Mouse (Mus musculus) retina, postnatal 1 day (tissue): ENCODE measurements around the gene Slc45a1.

Experiments used
- DNase-seq: peaks from one replicate; pipeline ENCODE4 v3.0.0-alpha.2; 2012

Gene Slc45a1

GRCm38 (mm10) chr4:150651390-150652277 is at the start of gene Slc45a1:
TSS of gene Slc45a1 (minus strand) at chr4:150652174.
- DNase-seq = peak; percentile 60

GRCm38 (mm10) chr4:150700849-150701248 is 48.9 kb upstream of the Slc45a1 start:
- DNase-seq = no peak

- no peak for DNase-seq
Observed at GRCm38 (mm10) chr4:150694434-150695108, 42.6 kb upstream of the Slc45a1 start.

GRCm38 (mm10) chr4:150692861-150693403 is 41.0 kb upstream of the Slc45a1 start:
- no peak for DNase-seq

GRCm38 (mm10) chr4:150690759-150691158 is 38.8 kb upstream of the Slc45a1 start:
- DNase-seq = peak; percentile 39

GRCm38 (mm10) chr4:150689553-150689952 is 37.6 kb upstream of the Slc45a1 start:
- no peak for DNase-seq

- no peak for DNase-seq
Observed at GRCm38 (mm10) chr4:150687126-150687753, 35.3 kb upstream of the Slc45a1 start.

GRCm38 (mm10) chr4:150686538-150686937 is 34.6 kb upstream of the Slc45a1 start:
- peak; percentile 40 for DNase-seq

GRCm38 (mm10) chr4:150685778-150686493 is 34.0 kb upstream of the Slc45a1 start:
- DNase-seq = no peak

GRCm38 (mm10) chr4:150685043-150685777 is 33.2 kb upstream of the Slc45a1 start:
- DNase-seq = no peak

GRCm38 (mm10) chr4:150680373-150680772 is 28.4 kb upstream of the Slc45a1 start:
- no peak for DNase-seq

- no peak for DNase-seq
Observed at GRCm38 (mm10) chr4:150678789-150679188, 26.8 kb upstream of the Slc45a1 start.

- DNase-seq = no peak
Observed at GRCm38 (mm10) chr4:150677846-150678224, 25.9 kb upstream of the Slc45a1 start.

GRCm38 (mm10) chr4:150677126-150677845 is 25.3 kb upstream of the Slc45a1 start:
- DNase-seq = peak; percentile 57

- no peak for DNase-seq
Observed at GRCm38 (mm10) chr4:150676029-150676428, 24.1 kb upstream of the Slc45a1 start.

GRCm38 (mm10) chr4:150675274-150675673 is 23.3 kb upstream of the Slc45a1 start:
- DNase-seq = no peak

GRCm38 (mm10) chr4:150665806-150666205 is 13.8 kb upstream of the Slc45a1 start:
- DNase-seq = no peak

GRCm38 (mm10) chr4:150664726-150665125 is 12.8 kb upstream of the Slc45a1 start:
- DNase-seq = no peak

- peak; percentile 72 for DNase-seq
Observed at GRCm38 (mm10) chr4:150663192-150663591, 11.2 kb upstream of the Slc45a1 start.

- DNase-seq = peak; percentile 66
Observed at GRCm38 (mm10) chr4:150661886-150662285, 9.9 kb upstream of the Slc45a1 start.
